Mouse (Mus musculus) midbrain, embryonic 12.5 days (tissue): ENCODE measurements around the gene Ints6l. TPM values are rescaled to one million over a fixed set of nuclear protein-coding genes. Genes with fewer than 3 reads are reported as not detected.

ENCODE experiments used
- ATAC-seq: fragments of 200-750 bp; cut with Nextera tagmentation; 2 replicates; pipeline ENCODE4 v1.8.0; 2017; ENCODE audit warnings: low read depth, moderate TSS enrichment, moderate library complexity; ENCODE audit not compliant: low FRiP score
- H3K27ac ChIP-seq: fragments of 300-500 bp; sonication (generic); replicated peaks from 2 replicates; pipeline ENCODE4 v1.5.1; 2016; ENCODE audit warnings: mild to moderate bottlenecking
- H3K27me3 ChIP-seq: fragments of 300-500 bp; sonication (generic); 2 replicates; pipeline ENCODE4 v1.6.1; 2016; ENCODE audit warnings: mild to moderate bottlenecking
- H3K36me3 ChIP-seq: fragments of 300-500 bp; sonication (generic); 2 replicates; pipeline ENCODE4 v1.6.1; 2016
- H3K4me1 ChIP-seq: fragments of 300-500 bp; sonication (generic); 2 replicates; pipeline ENCODE4 v1.6.1; 2016
- H3K4me2 ChIP-seq: fragments of 300-500 bp; sonication (generic); replicated peaks from 2 replicates; pipeline ENCODE4 v1.6.1; 2016; ENCODE audit warnings: mild to moderate bottlenecking, moderate library complexity
- H3K4me3 ChIP-seq: fragments of 300-500 bp; sonication (generic); 2 replicates; pipeline ENCODE4 v1.5.1; 2016; ENCODE audit warnings: mild to moderate bottlenecking
- H3K9ac ChIP-seq: fragments of 300-500 bp; sonication (generic); replicated peaks from 2 replicates; pipeline ENCODE4 v1.6.1; 2016; ENCODE audit warnings: mild to moderate bottlenecking, moderate library complexity
- H3K9me3 ChIP-seq: fragments of 300-500 bp; sonication (generic); 2 replicates; pipeline ENCODE4 v1.6.1; 2016; ENCODE audit warnings: mild to moderate bottlenecking
- WGBS: fragments of 180-500 bp; shearing (Covaris S2); methylation state at CpG from one replicate; pipeline ENCODE4 v1.1.7; 2016; 5-methylcytosine and 5-hydroxymethylcytosine counted together
- polyA plus RNA-seq: library from polyadenylated mRNA; unstranded; fragments of >200 nt; fragmentation: Nextera tagmentation; extraction: Ambion mirVana; gene quantifications from 2 replicates; pipeline ENCODE4 v1.2.1, GENCODE M21; 2016

The Ints6l gene
- 28.3 and 28.6 TPM in 2 replicates for polyA plus RNA-seq

GRCm38 (mm10) chrX:56454671-56455371 is at the start of gene Ints6l:
Gene Ints6l, plus strand, starts transcription at chrX:56454857.
- peak; percentile 78 for ATAC-seq
- no peaks in the 10 kb centered on the region for H3K36me3 ChIP-seq
- no peaks in the 10 kb centered on the region for H3K27me3 ChIP-seq
- no peaks in the 10 kb centered on the region for H3K4me1 ChIP-seq
- H3K9ac ChIP-seq = peak within 1 kb of the TSS; percentile 73
- H3K9me3 ChIP-seq = no peaks in the 10 kb centered on the region
- peak within 1 kb of the TSS; percentile 60 for H3K4me3 ChIP-seq
- peak within 1 kb of the TSS; percentile 57 for H3K4me2 ChIP-seq
- peak within 1 kb of the TSS; percentile 97 for H3K27ac ChIP-seq
- WGBS = 9% methylated on average over 22 of the region's 22 CpGs

- Histone ChIP-seq H3K9ac (no peak overlapping the region), H3K4me2 (no peak overlapping the region), H3K4me1 (no peaks in the 10 kb centered on the region), H3K27me3 (no peaks in the 10 kb centered on the region), H3K36me3 (no peaks in the 10 kb centered on the region), H3K9me3 (no peaks in the 10 kb centered on the region), H3K4me3 (no peak overlapping the region), H3K27ac (no peak overlapping the region)
- ATAC-seq = no peak
- 74% methylated on average over 1 of the region's 1 CpGs for WGBS
These were observed 49.2 kb upstream of the Ints6l start for GRCm38 (mm10) chrX:56405482-56405881.

- H3K36me3 ChIP-seq = no peaks in the 10 kb centered on the region
- H3K4me2 ChIP-seq = no peak overlapping the region
- no peak overlapping the region for H3K9ac ChIP-seq
- H3K27me3 ChIP-seq = no peaks in the 10 kb centered on the region
- no peak overlapping the region for H3K4me3 ChIP-seq
- H3K27ac ChIP-seq = no peak overlapping the region
- no peaks in the 10 kb centered on the region for H3K4me1 ChIP-seq
- no peak for ATAC-seq
- no peaks in the 10 kb centered on the region for H3K9me3 ChIP-seq
- 61% methylated on average over 5 of the region's 5 CpGs for WGBS
These were observed 48.5 kb upstream of the Ints6l start for GRCm38 (mm10) chrX:56406128-56406527.

GRCm38 (mm10) chrX:56416277-56416676 is 38.4 kb upstream of the Ints6l start:
- Histone ChIP-seq H3K27ac (no peak overlapping the region), H3K9ac (no peak overlapping the region), H3K27me3 (no peaks in the 10 kb centered on the region), H3K4me1 (no peaks in the 10 kb centered on the region), H3K36me3 (no peaks in the 10 kb centered on the region), H3K9me3 (no peaks in the 10 kb centered on the region), H3K4me3 (no peak overlapping the region), H3K4me2 (no peak overlapping the region)
- no peak for ATAC-seq
- 75% methylated on average over 3 of the region's 3 CpGs for WGBS

- Histone ChIP-seq H3K9ac (no peak overlapping the region), H3K4me3 (no peak overlapping the region), H3K4me2 (no peak overlapping the region), H3K4me1 (no peaks in the 10 kb centered on the region), H3K27me3 (no peaks in the 10 kb centered on the region), H3K36me3 (no peaks in the 10 kb centered on the region), H3K9me3 (no peaks in the 10 kb centered on the region), H3K27ac (no peak overlapping the region)
- 70% methylated on average over 4 of the region's 4 CpGs for WGBS
- no peak for ATAC-seq
These were observed 37.1 kb upstream of the Ints6l start for GRCm38 (mm10) chrX:56417541-56417940.

GRCm38 (mm10) chrX:56430601-56431000 is 24.1 kb upstream of the Ints6l start:
- Histone ChIP-seq H3K4me3 (no peak overlapping the region), H3K9me3 (no peaks in the 10 kb centered on the region), H3K4me1 (no peaks in the 10 kb centered on the region), H3K27ac (no peak overlapping the region), H3K36me3 (no peaks in the 10 kb centered on the region), H3K4me2 (no peak overlapping the region), H3K9ac (no peak overlapping the region), H3K27me3 (no peaks in the 10 kb centered on the region)
- ATAC-seq = no peak
- 48% methylated on average over 2 of the region's 2 CpGs for WGBS

GRCm38 (mm10) chrX:56435758-56436283 is 18.8 kb upstream of the Ints6l start:
- Histone ChIP-seq H3K4me3 (no peak overlapping the region), H3K27me3 (no peaks in the 10 kb centered on the region), H3K36me3 (no peaks in the 10 kb centered on the region), H3K27ac (no peak overlapping the region), H3K9ac (no peak overlapping the region), H3K4me2 (no peak overlapping the region), H3K4me1 (no peaks in the 10 kb centered on the region), H3K9me3 (no peaks in the 10 kb centered on the region)
- WGBS = 83% methylated on average over 7 of the region's 7 CpGs
- ATAC-seq = no peak

- ATAC-seq = no peak
These were observed 7.9 kb upstream of the Ints6l start for GRCm38 (mm10) chrX:56446487-56447428.

GRCm38 (mm10) chrX:56447524-56448015 is 7.1 kb upstream of the Ints6l start, which contains the start of gene Gm2174:
Gene Gm2174, plus strand, starts transcription at chrX:56447965.
- no peak within 1 kb of the TSS for H3K4me3 ChIP-seq
- no peak within 1 kb of the TSS for H3K4me2 ChIP-seq
- H3K36me3 ChIP-seq = no peaks in the 10 kb centered on the region
- H3K9ac ChIP-seq = no peak within 1 kb of the TSS
- H3K4me1 ChIP-seq = no peaks in the 10 kb centered on the region
- ATAC-seq = no peak
- no peaks in the 10 kb centered on the region for H3K9me3 ChIP-seq
- no peak within 1 kb of the TSS for H3K27ac ChIP-seq
- H3K27me3 ChIP-seq = no peaks in the 10 kb centered on the region
- 68% methylated on average over 4 of the region's 4 CpGs for WGBS

More at GRCm38 (mm10) chrX:56446487-56447428, 7.9 kb upstream of the Ints6l start:
- no peak overlapping the region for H3K4me3 ChIP-seq
- H3K27me3 ChIP-seq = no peaks in the 10 kb centered on the region
- H3K9me3 ChIP-seq = no peaks in the 10 kb centered on the region
- no peaks in the 10 kb centered on the region for H3K36me3 ChIP-seq
- WGBS = 91% methylated on average over 11 of the region's 11 CpGs
- no peak overlapping the region for H3K4me2 ChIP-seq
- H3K27ac ChIP-seq = no peak overlapping the region
- H3K4me1 ChIP-seq = no peaks in the 10 kb centered on the region
- no peak overlapping the region for H3K9ac ChIP-seq

GRCm38 (mm10) chrX:56455372-56456246 is 952 bp downstream of the Ints6l start:
- peak; percentile 95 for ATAC-seq
- peak overlapping the region; percentile 97 for H3K27ac ChIP-seq
- no peaks in the 10 kb centered on the region for H3K36me3 ChIP-seq
- H3K4me1 ChIP-seq = no peaks in the 10 kb centered on the region
- WGBS = 30% methylated on average over 61 of the region's 65 CpGs
- H3K4me2 ChIP-seq = peak overlapping the region; percentile 57
- peak overlapping the region; percentile 60 for H3K4me3 ChIP-seq
- no peaks in the 10 kb centered on the region for H3K27me3 ChIP-seq
- H3K9me3 ChIP-seq = no peaks in the 10 kb centered on the region
- peak overlapping the region; percentile 73 for H3K9ac ChIP-seq

- Histone ChIP-seq H3K27me3 (no peaks in the 10 kb centered on the region), H3K4me2 (peak overlapping the region; percentile 57), H3K27ac (peak overlapping the region; percentile 97), H3K36me3 (no peaks in the 10 kb centered on the region), H3K9ac (peak overlapping the region; percentile 73; the same call in 1 of the 2 replicates), H3K9me3 (no peaks in the 10 kb centered on the region), H3K4me1 (no peaks in the 10 kb centered on the region), H3K4me3 (peak overlapping the region; percentile 60)
- WGBS = 30% methylated on average over 8 of the region's 8 CpGs
- peak; percentile 54 for ATAC-seq
These were observed 1.7 kb downstream of the Ints6l start for GRCm38 (mm10) chrX:56456379-56456778.
